Mouse (Mus musculus): ENCODE data around the gene Ceacam12. TPM values are rescaled to one million over a fixed set of nuclear protein-coding genes. Genes with fewer than 3 reads are reported as not detected.
"Not testable (repeated sequence)": the region's sequence is repeated elsewhere in the genome, so short reads cannot be mapped to it uniquely, and the experiment has no call there.

The Ceacam12 gene
- polyA plus RNA-seq (2012; rRNA removed): not detected in 2 replicates
- not detected in 2 replicates for polyA plus RNA-seq (2014; fragmentation: Nextera tagmentation; extraction: Ambion mirVana)

DNA sequence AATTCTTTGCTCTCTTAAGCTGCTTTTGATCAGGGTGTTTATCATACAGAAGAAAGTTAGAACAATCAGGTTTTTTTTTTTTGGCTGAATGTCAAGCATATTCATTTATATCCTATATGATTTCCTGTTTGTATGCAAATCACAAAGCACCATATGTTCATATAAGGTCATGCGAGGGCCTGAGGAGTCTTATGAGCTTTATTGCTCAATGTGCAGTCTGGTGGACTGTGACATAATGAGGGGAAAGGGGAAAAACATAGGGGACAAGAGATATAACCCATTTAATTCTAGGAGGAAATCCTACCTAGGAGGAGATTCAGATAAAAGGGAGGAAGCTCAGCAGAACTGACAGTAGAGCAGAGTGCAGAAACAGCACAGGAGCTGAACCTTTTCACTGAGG, at the start of gene Ceacam12:
Ceacam12 (plus strand) TSS at position 301 of the 400 bp plus-strand sequence.
- no peak within 1 kb of the TSS for H3K27ac ChIP-seq
- no peak within 1 kb of the TSS for H3K4me2 ChIP-seq (ENCODE audit: low read depth)
- H3K9ac ChIP-seq (replicated peaks): no peak within 1 kb of the TSS
- H3K9me3 ChIP-seq (ENCODE audit: control insufficient read depth, low read length): no peaks in the 10 kb centered on the region; the same call in 1 of the 2 replicates
- WGBS (ENCODE audit: insufficient replicate concordance): 44% methylated on average over 1 of the region's 1 CpGs
- ATAC-seq (ENCODE audit: insufficient read depth) (no peak), DNase-seq (ENCODE audit: low read depth in 3 of 3, low spot score in 3 of 3) (no peak)
- TF ChIP-seq EP300 (IDR thresholded peaks at IDR 0.05; ENCODE audit: low read depth) (no peak), CTCF (IDR thresholded peaks at IDR 0.05; ENCODE audit: low read depth) (no peak)
- H3K4me3 ChIP-seq (ENCODE audit: insufficient read depth in 1 of 2, low read depth in 2 of 2, low read length in 2 of 2): no peak within 1 kb of the TSS
- H3K36me3 ChIP-seq (replicated peaks; ENCODE audit: control insufficient read depth, insufficient read depth, low read depth): no peaks in the 10 kb centered on the region
- H3K4me1 ChIP-seq (replicated peaks; ENCODE audit: control insufficient read depth in 2 of 2, insufficient read depth in 2 of 2, low read length in 1 of 2): no peaks in the 10 kb centered on the region
- H3K27me3 ChIP-seq (ENCODE audit: control insufficient read depth, insufficient read depth, low read length): no peaks in the 10 kb centered on the region

- 37% methylated on average over 1 of the region's 1 CpGs for WGBS (ENCODE audit: insufficient replicate concordance)
Measured at GRCm38 (mm10) chr7:18073821-18074220, 8.1 kb downstream of the Ceacam12 start.

GRCm38 (mm10) chr7:18100785-18101184, 35.1 kb downstream of the Ceacam12 start:
- Histone ChIP-seq H3K4me2 (ENCODE audit: low read depth) (no peak overlapping the region), H3K4me1 (replicated peaks; ENCODE audit: control insufficient read depth in 2 of 2, insufficient read depth in 2 of 2, low read length in 1 of 2) (no peaks in the 10 kb centered on the region), H3K36me3 (replicated peaks; ENCODE audit: control insufficient read depth, insufficient read depth, low read depth) (no peaks in the 10 kb centered on the region), H3K9ac (replicated peaks) (no peak overlapping the region), H3K27me3 (ENCODE audit: control insufficient read depth, insufficient read depth, low read length) (no peaks in the 10 kb centered on the region), H3K4me3 (ENCODE audit: insufficient read depth in 1 of 2, low read depth in 2 of 2, low read length in 2 of 2) (no peak overlapping the region), H3K27ac (no peak overlapping the region), H3K9me3 (ENCODE audit: control insufficient read depth, low read length) (no peaks in the 10 kb centered on the region)
- ATAC-seq (ENCODE audit: insufficient read depth) (no peak), DNase-seq (ENCODE audit: low read depth in 3 of 3, low spot score in 3 of 3) (no peak)
- TF ChIP-seq EP300 (IDR thresholded peaks at IDR 0.05; ENCODE audit: low read depth) (no peak), CTCF (IDR thresholded peaks at IDR 0.05; ENCODE audit: low read depth) (no peak)
- 36% methylated on average over 2 of the region's 2 CpGs for WGBS (ENCODE audit: insufficient replicate concordance)

More at GRCm38 (mm10) chr7:18073821-18074220, 8.1 kb downstream of the Ceacam12 start:
- not testable (repeated sequence) for DNase-seq (ENCODE audit: low read depth in 3 of 3, low spot score in 3 of 3); H3K4me1 ChIP-seq (replicated peaks; ENCODE audit: control insufficient read depth in 2 of 2, insufficient read depth in 2 of 2, low read length in 1 of 2); H3K27me3 ChIP-seq (ENCODE audit: control insufficient read depth, insufficient read depth, low read length); H3K9ac ChIP-seq (replicated peaks); H3K4me2 ChIP-seq (ENCODE audit: low read depth); H3K4me3 ChIP-seq (ENCODE audit: insufficient read depth in 1 of 2, low read depth in 2 of 2, low read length in 2 of 2); H3K27ac ChIP-seq; H3K36me3 ChIP-seq (replicated peaks; ENCODE audit: control insufficient read depth, insufficient read depth, low read depth); H3K9me3 ChIP-seq (ENCODE audit: control insufficient read depth, low read length); ATAC-seq (ENCODE audit: insufficient read depth)

Small RNAs within 50 kb of the gene (microRNA-seq; reads per million reads assigned to microRNA genes)
- not detected for gene Gm22414

Other genes starting within 250 kb of the Ceacam12 start
- gene Gm5155, start 194.2 kb upstream of the Ceacam12 start, polyA plus RNA-seq (2012; rRNA removed): not detected in 2 replicates
- not detected in 2 replicates for gene Gm5155, start 194.2 kb upstream of the Ceacam12 start, polyA plus RNA-seq (2014; fragmentation: Nextera tagmentation; extraction: Ambion mirVana)
- not detected in 2 replicates for gene Ceacam11, start 93.8 kb upstream of the Ceacam12 start, polyA plus RNA-seq (2012; rRNA removed)
- not detected in 2 replicates for gene Ceacam11, start 93.8 kb upstream of the Ceacam12 start, polyA plus RNA-seq (2014; fragmentation: Nextera tagmentation; extraction: Ambion mirVana)
- gene Ceacam13, start 56.0 kb upstream of the Ceacam12 start, polyA plus RNA-seq (2012; rRNA removed): not detected in 2 replicates
- gene Ceacam13, start 56.0 kb upstream of the Ceacam12 start, polyA plus RNA-seq (2014; fragmentation: Nextera tagmentation; extraction: Ambion mirVana): not detected in 2 replicates
- not detected in 2 replicates for gene Igfl3, start 110.6 kb downstream of the Ceacam12 start, polyA plus RNA-seq (2012; rRNA removed)
- not detected in 2 replicates for gene Igfl3, start 110.6 kb downstream of the Ceacam12 start, polyA plus RNA-seq (2014; fragmentation: Nextera tagmentation; extraction: Ambion mirVana)
- not detected in 2 replicates for gene Mill1, start 179.4 kb downstream of the Ceacam12 start, polyA plus RNA-seq (2012; rRNA removed)
- not detected in 2 replicates for gene Mill1, start 179.4 kb downstream of the Ceacam12 start, polyA plus RNA-seq (2014; fragmentation: Nextera tagmentation; extraction: Ambion mirVana)